Mouse (Mus musculus) lung, postnatal 4 days (tissue): ENCODE measurements at regions not wholly inside any gene's neighbourhood (a gene's known extent, or its start where the extent isn't known, plus 50 kb on each side); places are given as distances from the start of the nearest gene placed in this dataset.

ENCODE experiments used
- DNase-seq, 2 experiments: peaks; one replicate each; pipeline ENCODE4 v3.0.0; 2021

- DNase-seq = no peak
Measured at GRCm38 (mm10) chr7:145102692-145103091, 105.2 kb downstream of the 1810010D01Rik start.

- peak; percentile 75 to 90 for DNase-seq
Measured at GRCm38 (mm10) chr7:145102216-145102615, 105.7 kb downstream of the 1810010D01Rik start.

GRCm38 (mm10) chr7:145098335-145098734 lies 109.6 kb downstream of the 1810010D01Rik start:
- peak in 1 of 2 experiments; percentile 42 for DNase-seq

- DNase-seq = no peak
Measured at GRCm38 (mm10) chr7:145094134-145094526, 113.8 kb downstream of the 1810010D01Rik start.

GRCm38 (mm10) chr7:145093417-145094133 lies 114.3 kb downstream of the 1810010D01Rik start:
- no peak for DNase-seq

- no peak for DNase-seq
Measured at GRCm38 (mm10) chr7:145092392-145093176, 115.3 kb downstream of the 1810010D01Rik start.

GRCm38 (mm10) chr7:145090849-145091248 lies 117.1 kb downstream of the 1810010D01Rik start:
- DNase-seq = no peak

GRCm38 (mm10) chr7:145089315-145089721 lies 118.6 kb downstream of the 1810010D01Rik start:
- no peak for DNase-seq

- no peak for DNase-seq
Measured at GRCm38 (mm10) chr7:145088655-145089054, 119.3 kb downstream of the 1810010D01Rik start.

GRCm38 (mm10) chr7:145087790-145088189 lies 120.1 kb downstream of the 1810010D01Rik start:
- no peak for DNase-seq

GRCm38 (mm10) chr7:145082917-145083752 lies 124.8 kb downstream of the 1810010D01Rik start:
- DNase-seq = no peak

- no peak for DNase-seq
Measured at GRCm38 (mm10) chr7:145071996-145072790, 132.5 kb upstream of the Ccnd1 start.

- no peak for DNase-seq
Measured at GRCm38 (mm10) chr7:145071533-145071932, 131.8 kb upstream of the Ccnd1 start.

- peak in 1 of 2 experiments; percentile 13 for DNase-seq
Measured at GRCm38 (mm10) chr7:145067366-145067765, 127.6 kb upstream of the Ccnd1 start.

GRCm38 (mm10) chr7:145056320-145056719 lies 116.6 kb upstream of the Ccnd1 start:
- DNase-seq = peak; percentile 35 to 68

- no peak for DNase-seq
Measured at GRCm38 (mm10) chr7:145051616-145052015, 111.9 kb upstream of the Ccnd1 start.

GRCm38 (mm10) chr7:145050729-145051128 lies 111.0 kb upstream of the Ccnd1 start:
- DNase-seq = no peak

GRCm38 (mm10) chr7:145048481-145048877 lies 108.8 kb upstream of the Ccnd1 start:
- no peak for DNase-seq

GRCm38 (mm10) chr7:145047771-145048480 lies 108.2 kb upstream of the Ccnd1 start:
- DNase-seq = no peak

- DNase-seq = peak; percentile 26 to 48
Measured at GRCm38 (mm10) chr7:145045230-145045629, 105.5 kb upstream of the Ccnd1 start.

- DNase-seq = no peak
Measured at GRCm38 (mm10) chr7:145043455-145044149, 103.9 kb upstream of the Ccnd1 start.
